Mouse (Mus musculus): ENCODE measurements around the gene Mettl8.

DNA sequence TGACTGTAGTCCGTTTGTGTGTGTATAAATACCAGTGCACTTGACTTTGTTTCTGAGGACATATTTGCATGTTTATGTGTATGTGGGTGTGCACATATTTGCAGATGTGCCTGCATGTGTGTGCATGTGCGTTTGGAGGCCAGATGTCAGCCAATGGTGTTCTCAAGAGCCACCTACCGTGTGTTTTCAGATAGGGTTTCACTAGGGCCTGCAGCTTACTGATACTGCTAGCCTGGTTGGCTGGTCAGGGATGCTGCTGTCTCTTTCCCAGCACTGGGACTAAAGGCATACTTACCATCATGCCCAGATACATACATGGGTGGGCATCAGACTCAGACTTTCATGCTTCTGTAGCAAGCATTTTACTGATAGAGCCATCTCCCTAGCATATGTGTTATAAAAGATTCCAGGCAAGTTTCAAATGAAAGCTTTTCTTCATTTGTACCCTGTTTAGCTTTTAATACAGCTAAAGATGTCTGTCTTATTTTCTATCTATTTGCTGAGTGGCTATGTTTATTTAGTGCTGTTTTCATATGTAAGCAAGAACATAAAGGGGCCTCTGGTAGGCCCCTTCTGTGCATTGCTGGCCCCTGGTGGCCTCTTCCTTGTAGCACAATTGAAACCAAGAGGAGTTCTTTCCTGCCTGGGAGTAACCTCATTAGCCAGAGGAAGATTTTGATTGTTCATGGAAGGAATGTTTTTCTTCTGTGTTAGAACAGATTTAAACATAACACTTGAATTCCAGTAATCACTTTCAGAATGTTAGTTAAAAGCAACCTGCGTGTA, 35.5 kb upstream of the Mettl8 start:
- TF ChIP-seq CTCF (IDR thresholded peaks at IDR 0.05; ENCODE audit: low read depth, low read length): no peak
- no peak for TF ChIP-seq POLR2AphosphoS5 (IDR thresholded peaks at IDR 0.05; ENCODE audit: insufficient replicate concordance, low read depth, low read length)
- no peak for TF ChIP-seq GATA1 (IDR thresholded peaks at IDR 0.05; ENCODE audit: borderline replicate concordance, low read length)

Data from G1E (cell line).